In the genomic region with DNA sequence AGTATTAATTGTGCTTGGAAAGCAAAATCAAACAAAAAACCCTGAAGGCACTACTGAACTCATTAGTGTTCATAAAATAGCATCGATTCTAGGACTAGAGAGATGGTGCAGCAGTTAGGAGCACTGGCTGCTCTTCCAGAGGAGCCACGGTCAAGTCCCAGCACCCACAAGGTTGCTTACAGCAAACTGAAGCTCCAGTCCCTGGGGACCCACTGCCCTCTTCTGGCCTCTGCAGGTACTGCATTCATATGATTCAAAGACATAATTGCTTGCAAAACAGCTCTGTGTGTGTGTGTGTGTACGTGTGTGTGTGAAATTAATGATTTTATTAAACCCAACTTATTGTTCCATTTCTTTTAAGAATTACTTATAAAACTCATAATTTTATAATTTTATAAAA, we compare ENCODE assay signal across 8 mouse cellular contexts.
DNase-seq lines count a peak whose midpoint lies in the region; ATAC-seq and TF ChIP-seq lines count a peak whose summit lies in the region.

No protein-coding gene starts in this region.

- H3K27me3 ChIP-seq in forebrain, postnatal 0 days (ENCODE audit: insufficient read depth, low read length), result no peaks in the 10 kb centered on the region
- H3K27me3 ChIP-seq in forebrain, embryonic 14.5 days (replicated peaks; ENCODE audit: control insufficient read depth, insufficient read depth, low read length), result no peaks in the 10 kb centered on the region
- no peaks in the 10 kb centered on the region for H3K27me3 ChIP-seq in midbrain, embryonic 14.5 days (ENCODE audit: control insufficient read depth, insufficient read depth, low read length)
- H3K27me3 ChIP-seq in midbrain, embryonic 13.5 days, result no peaks in the 10 kb centered on the region

- no peak for DNase-seq in forebrain, postnatal 0 days
- DNase-seq in forebrain, embryonic 14.5 days (ENCODE audit: low spot score), result no peak
- peak; percentile 35 for DNase-seq in midbrain, embryonic 14.5 days
- DNase-seq in embryo, embryonic 9.5 days (ENCODE audit: extremely low spot score), result peak; percentile 18
- peak; percentile 56 for DNase-seq in testis, postnatal 10 days (ENCODE audit: low spot score)
- no peak for DNase-seq in layer of hippocampus, adult 9-10 months (ENCODE audit: low spot score)
- no peak for DNase-seq in right cerebral cortex, postnatal 14 days

- no peak overlapping the region for H3K4me3 ChIP-seq in forebrain, postnatal 0 days (ENCODE audit: low read depth, low read length)
- H3K4me3 ChIP-seq in forebrain, embryonic 14.5 days (ENCODE audit: low read depth, low read length), result no peak overlapping the region
- H3K4me3 ChIP-seq in midbrain, embryonic 14.5 days (replicated peaks; ENCODE audit: low read depth, low read length), result no peak overlapping the region
- no peak overlapping the region for H3K4me3 ChIP-seq in midbrain, embryonic 13.5 days (replicated peaks)

- no peak overlapping the region for H3K27ac ChIP-seq in forebrain, postnatal 0 days (ENCODE audit: low read depth, low read length)
- H3K27ac ChIP-seq in forebrain, embryonic 14.5 days (ENCODE audit: low read depth, low read length), result no peak overlapping the region
- H3K27ac ChIP-seq in midbrain, embryonic 14.5 days (replicated peaks; ENCODE audit: low read depth, low read length), result no peak overlapping the region
- H3K27ac ChIP-seq in midbrain, embryonic 13.5 days, result no peak overlapping the region

- no peaks in the 10 kb centered on the region for H3K36me3 ChIP-seq in forebrain, postnatal 0 days (ENCODE audit: insufficient read depth)
- H3K36me3 ChIP-seq in forebrain, embryonic 14.5 days (ENCODE audit: control insufficient read depth, insufficient read depth, low read length), result no peaks in the 10 kb centered on the region
- no peaks in the 10 kb centered on the region for H3K36me3 ChIP-seq in midbrain, embryonic 14.5 days (ENCODE audit: control insufficient read depth, insufficient read depth, low read length)
- H3K36me3 ChIP-seq in midbrain, embryonic 13.5 days, result no peaks in the 10 kb centered on the region

- peak; percentile 45 for TF ChIP-seq CTCF in forebrain, postnatal 0 days (IDR thresholded peaks at IDR 0.05; ENCODE audit: low read depth)

- WGBS in forebrain, postnatal 0 days, result 94% methylated on average over 3 of the region's 3 CpGs
- WGBS in forebrain, embryonic 14.5 days, result 93% methylated on average over 3 of the region's 3 CpGs
- WGBS in midbrain, embryonic 14.5 days, result 91% methylated on average over 3 of the region's 3 CpGs
- 95% methylated on average over 3 of the region's 3 CpGs for WGBS in midbrain, embryonic 13.5 days

- no peak for ATAC-seq in forebrain, postnatal 0 days
- ATAC-seq in forebrain, embryonic 14.5 days, result no peak
- ATAC-seq in midbrain, embryonic 14.5 days (ENCODE audit: low FRiP score, low TSS enrichment), result no peak
- ATAC-seq in midbrain, embryonic 13.5 days, result no peak

- no peaks in the 10 kb centered on the region for H3K4me1 ChIP-seq in forebrain, postnatal 0 days (ENCODE audit: insufficient read depth)
- no peaks in the 10 kb centered on the region for H3K4me1 ChIP-seq in forebrain, embryonic 14.5 days (ENCODE audit: control insufficient read depth, insufficient read depth, low read length)
- H3K4me1 ChIP-seq in midbrain, embryonic 14.5 days (ENCODE audit: control insufficient read depth, insufficient read depth, low read length), result no peaks in the 10 kb centered on the region
- no peaks in the 10 kb centered on the region for H3K4me1 ChIP-seq in midbrain, embryonic 13.5 days (replicated peaks)

- H3K9ac ChIP-seq in forebrain, postnatal 0 days, result no peak overlapping the region
- H3K9ac ChIP-seq in forebrain, embryonic 14.5 days (ENCODE audit: low read length), result no peak overlapping the region
- no peak overlapping the region for H3K9ac ChIP-seq in midbrain, embryonic 14.5 days (replicated peaks; ENCODE audit: low read length)
- no peak overlapping the region for H3K9ac ChIP-seq in midbrain, embryonic 13.5 days (replicated peaks)

- no peaks in the 10 kb centered on the region for H3K9me3 ChIP-seq in forebrain, postnatal 0 days (ENCODE audit: low read length)
- H3K9me3 ChIP-seq in forebrain, embryonic 14.5 days (replicated peaks; ENCODE audit: control insufficient read depth, low read length), result no peaks in the 10 kb centered on the region
- no peaks in the 10 kb centered on the region for H3K9me3 ChIP-seq in midbrain, embryonic 14.5 days (ENCODE audit: control insufficient read depth, low read length)
- H3K9me3 ChIP-seq in midbrain, embryonic 13.5 days, result no peaks in the 10 kb centered on the region

- H3K4me2 ChIP-seq in forebrain, postnatal 0 days (ENCODE audit: low read depth), result no peak overlapping the region
- no peak overlapping the region for H3K4me2 ChIP-seq in forebrain, embryonic 14.5 days (ENCODE audit: low read length)
- no peak overlapping the region for H3K4me2 ChIP-seq in midbrain, embryonic 14.5 days (ENCODE audit: low read length)
- H3K4me2 ChIP-seq in midbrain, embryonic 13.5 days (replicated peaks), result no peak overlapping the region

Comparison
In these comparisons a context has a peak if more than half of its experiments do, and no peak if none do; other contexts are left out.
1. DNase-seq: peak in midbrain, embryonic 14.5 days (single experiment), embryo, embryonic 9.5 days (single experiment) and testis, postnatal 10 days (single experiment); none in forebrain, postnatal 0 days (single experiment), forebrain, embryonic 14.5 days (single experiment), layer of hippocampus, adult 9-10 months (single experiment) and right cerebral cortex, postnatal 14 days (single experiment).